Mouse (Mus musculus): ENCODE measurements at regions not wholly inside any gene's neighbourhood (a gene's known extent, or its start where the extent isn't known, plus 50 kb on each side); places are given as distances from the start of the nearest gene placed in this dataset.

DNA sequence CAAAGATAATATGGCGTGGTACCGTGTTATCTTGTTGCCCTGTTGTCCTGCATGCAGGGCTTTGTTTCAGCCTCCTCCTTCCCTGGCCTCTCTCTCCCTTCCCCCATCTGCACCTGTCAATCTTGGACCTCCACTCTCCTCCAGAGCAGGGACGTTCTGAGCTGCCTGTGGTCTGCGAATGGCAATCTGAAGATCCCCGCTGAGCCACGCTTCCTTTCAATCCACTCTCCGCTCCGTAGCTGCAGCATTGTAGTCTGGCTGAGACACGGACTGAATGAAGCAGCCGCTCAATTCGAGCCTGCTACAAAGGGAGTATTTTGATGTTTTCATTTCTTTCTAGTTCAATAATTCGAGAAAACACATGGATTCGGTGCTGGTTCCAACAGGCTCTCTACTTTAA lies 74.5 kb downstream of the Tpra1 start:
- H3K9ac ChIP-seq, result peak overlapping the region; percentile 2; the same call in 1 of the 2 replicates

GRCm38 (mm10) chr6:88976994-88977393 lies 74.9 kb downstream of the Tpra1 start:
- ATAC-seq, result no peak
- no peak for DNase-seq
- H3K9ac ChIP-seq, result no peak overlapping the region
- H3K27ac ChIP-seq (ENCODE audit: low read depth, low read length), result no peak overlapping the region; the same call in 1 of the 2 replicates
- no peak overlapping the region for H3K4me3 ChIP-seq (ENCODE audit: low read depth, low read length)
- H3K27me3 ChIP-seq (ENCODE audit: insufficient read depth, low read length), result no peaks in the 10 kb centered on the region; the same call in 1 of the 2 replicates
- 10% methylated on average over 8 of the region's 8 CpGs for WGBS
- peak overlapping the region; percentile 20; the same call in 1 of the 2 replicates for H3K4me2 ChIP-seq (ENCODE audit: low read depth)
- no peaks in the 10 kb centered on the region for H3K9me3 ChIP-seq (ENCODE audit: low read length)
- TF ChIP-seq CTCF (IDR thresholded peaks at IDR 0.05; ENCODE audit: low read depth), result no peak
- no peaks in the 10 kb centered on the region for H3K36me3 ChIP-seq (ENCODE audit: insufficient read depth)
- H3K4me1 ChIP-seq (ENCODE audit: insufficient read depth), result peaks cover 23% of the 10 kb centered on the region

More for the DNA sequence above, 74.5 kb downstream of the Tpra1 start:
- 5% methylated on average over 13 of the region's 13 CpGs for WGBS
- Histone ChIP-seq H3K27ac (ENCODE audit: low read depth, low read length) (peak overlapping the region; percentile 10; the same call in 1 of the 2 replicates), H3K9me3 (ENCODE audit: low read length) (no peaks in the 10 kb centered on the region), H3K36me3 (ENCODE audit: insufficient read depth) (no peaks in the 10 kb centered on the region), H3K4me2 (ENCODE audit: low read depth) (peak overlapping the region; percentile 20), H3K4me3 (ENCODE audit: low read depth, low read length) (no peak overlapping the region), H3K4me1 (ENCODE audit: insufficient read depth) (peaks cover 23% of the 10 kb centered on the region), H3K27me3 (ENCODE audit: insufficient read depth, low read length) (no peaks in the 10 kb centered on the region; the same call in 1 of the 2 replicates)
- TF ChIP-seq CTCF (IDR thresholded peaks at IDR 0.05; ENCODE audit: low read depth), result no peak
- DNase-seq, result peak; percentile 60
- peak; percentile 25; the same call in 1 of the 2 replicates for ATAC-seq

DNA sequence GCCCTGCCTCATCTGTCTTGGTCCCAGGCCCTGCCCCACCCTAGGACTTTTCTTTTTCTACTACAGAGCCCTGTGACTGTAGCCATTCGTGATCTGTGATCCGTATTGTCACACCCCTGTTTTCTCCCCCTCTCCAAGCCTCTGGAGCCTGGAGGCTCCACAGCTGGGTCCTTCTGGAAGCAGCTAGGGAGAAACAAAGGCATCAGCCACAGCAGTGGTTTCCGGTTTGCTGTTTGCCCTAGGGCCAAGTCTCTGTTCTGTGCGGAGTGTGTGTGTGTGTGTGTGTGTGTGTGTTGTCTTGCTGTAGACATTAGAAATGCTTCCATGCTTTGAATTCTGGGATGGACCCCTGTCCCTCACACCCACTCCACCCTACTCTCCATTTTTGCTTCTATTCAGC lies 76.9 kb downstream of the Tpra1 start:
- Histone ChIP-seq H3K4me1 (ENCODE audit: insufficient read depth) (peaks cover 28% of the 10 kb centered on the region), H3K9ac (no peak overlapping the region), H3K9me3 (ENCODE audit: low read length) (no peaks in the 10 kb centered on the region), H3K4me2 (ENCODE audit: low read depth) (no peak overlapping the region), H3K27ac (ENCODE audit: low read depth, low read length) (no peak overlapping the region), H3K4me3 (ENCODE audit: low read depth, low read length) (no peak overlapping the region), H3K36me3 (ENCODE audit: insufficient read depth) (no peaks in the 10 kb centered on the region), H3K27me3 (ENCODE audit: insufficient read depth, low read length) (no peaks in the 10 kb centered on the region; the same call in 1 of the 2 replicates)
- DNase-seq, result no peak
- no peak for TF ChIP-seq CTCF (IDR thresholded peaks at IDR 0.05; ENCODE audit: low read depth)
- WGBS, result 54% methylated on average over 4 of the region's 4 CpGs
- no peak for ATAC-seq

- no peaks in the 10 kb centered on the region for H3K9me3 ChIP-seq (ENCODE audit: low read length)
- no peak overlapping the region for H3K9ac ChIP-seq
- peaks cover 25% of the 10 kb centered on the region for H3K4me1 ChIP-seq (ENCODE audit: insufficient read depth)
- H3K36me3 ChIP-seq (ENCODE audit: insufficient read depth), result no peaks in the 10 kb centered on the region
- H3K27me3 ChIP-seq (ENCODE audit: insufficient read depth, low read length), result no peaks in the 10 kb centered on the region
- ATAC-seq, result peak; percentile 92
- TF ChIP-seq CTCF (IDR thresholded peaks at IDR 0.05; ENCODE audit: low read depth), result peak; percentile 89
- no peak overlapping the region for H3K27ac ChIP-seq (ENCODE audit: low read depth, low read length)
- DNase-seq, result peak; percentile 88
- no peak overlapping the region for H3K4me2 ChIP-seq (ENCODE audit: low read depth)
- WGBS, result 1% methylated on average over 8 of the region's 8 CpGs
- H3K4me3 ChIP-seq (ENCODE audit: low read depth, low read length), result no peak overlapping the region
Observed at GRCm38 (mm10) chr6:88980112-88980511, 78.1 kb downstream of the Tpra1 start.

- Histone ChIP-seq H3K27ac (ENCODE audit: low read depth, low read length) (no peak overlapping the region), H3K4me1 (ENCODE audit: insufficient read depth) (peaks cover 21% of the 10 kb centered on the region), H3K4me2 (ENCODE audit: low read depth) (no peak overlapping the region), H3K36me3 (ENCODE audit: insufficient read depth) (no peaks in the 10 kb centered on the region), H3K27me3 (ENCODE audit: insufficient read depth, low read length) (no peaks in the 10 kb centered on the region), H3K9me3 (ENCODE audit: low read length) (no peaks in the 10 kb centered on the region), H3K4me3 (ENCODE audit: low read depth, low read length) (no peak overlapping the region), H3K9ac (no peak overlapping the region)
- no peak for TF ChIP-seq CTCF (IDR thresholded peaks at IDR 0.05; ENCODE audit: low read depth)
- WGBS, result 4% methylated on average over 7 of the region's 7 CpGs
- DNase-seq, result peak; percentile 62
- ATAC-seq, result 0 out of 2 replicates have a peak, but pooled peaks have one; percentile 23
Observed at GRCm38 (mm10) chr6:88981544-88981943, 79.5 kb downstream of the Tpra1 start.

DNA sequence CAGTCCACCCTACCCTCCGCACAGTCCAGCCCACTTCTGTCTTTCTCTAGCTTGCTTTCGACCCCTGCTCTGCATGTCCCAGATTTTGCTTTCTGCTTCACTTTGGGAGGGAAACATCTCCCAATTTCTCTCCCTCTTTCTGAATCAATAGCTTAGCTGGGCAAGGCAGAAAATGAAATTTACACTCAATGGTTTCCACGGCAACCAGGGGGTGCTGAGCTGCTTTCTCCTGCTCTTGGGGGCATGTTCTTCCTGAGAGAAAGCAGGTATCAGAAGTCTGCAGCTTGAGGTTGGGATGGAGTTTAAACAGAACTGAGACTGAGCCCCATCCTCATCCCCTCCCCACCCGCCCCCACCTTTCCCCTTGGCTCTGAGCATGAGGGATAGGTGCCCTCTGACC lies 82.1 kb downstream of the Tpra1 start:
- TF ChIP-seq CTCF (IDR thresholded peaks at IDR 0.05; ENCODE audit: low read depth), result no peak
- no peak for ATAC-seq
- DNase-seq, result peak; percentile 67
- 59% methylated on average over 4 of the region's 4 CpGs for WGBS
- H3K27ac ChIP-seq (ENCODE audit: low read depth, low read length), result no peak overlapping the region
- no peak overlapping the region for H3K4me2 ChIP-seq (ENCODE audit: low read depth)
- no peaks in the 10 kb centered on the region for H3K27me3 ChIP-seq (ENCODE audit: insufficient read depth, low read length)
- no peaks in the 10 kb centered on the region for H3K36me3 ChIP-seq (ENCODE audit: insufficient read depth)
- H3K9me3 ChIP-seq (ENCODE audit: low read length), result no peaks in the 10 kb centered on the region
- no peak overlapping the region for H3K4me3 ChIP-seq (ENCODE audit: low read depth, low read length)
- peaks cover 13% of the 10 kb centered on the region; the same call in 1 of the 2 replicates for H3K4me1 ChIP-seq (ENCODE audit: insufficient read depth)
- no peak overlapping the region for H3K9ac ChIP-seq

DNA sequence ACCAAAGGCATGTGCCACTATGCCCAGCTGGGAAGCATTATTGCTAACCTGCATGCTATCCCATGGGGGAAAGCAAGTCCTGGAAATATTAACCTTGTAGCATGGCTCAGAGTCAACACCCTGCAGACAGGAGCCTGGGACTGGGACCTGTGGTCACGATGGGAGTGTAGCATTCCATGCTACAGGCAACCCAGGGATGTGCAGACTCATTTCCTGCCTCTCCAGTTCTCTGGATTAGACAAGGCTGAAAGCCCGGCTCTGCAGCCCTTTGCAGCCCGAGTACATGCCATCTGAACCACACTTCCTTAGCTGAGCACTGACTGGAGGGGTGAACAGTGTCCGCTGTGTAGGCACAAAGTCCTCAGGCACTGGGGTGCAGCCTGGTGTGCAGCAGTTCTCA lies 82.8 kb downstream of the Tpra1 start:
- Histone ChIP-seq H3K36me3 (ENCODE audit: insufficient read depth) (no peaks in the 10 kb centered on the region), H3K27ac (ENCODE audit: low read depth, low read length) (no peak overlapping the region), H3K9me3 (ENCODE audit: low read length) (no peaks in the 10 kb centered on the region), H3K27me3 (ENCODE audit: insufficient read depth, low read length) (no peaks in the 10 kb centered on the region), H3K4me2 (ENCODE audit: low read depth) (no peak overlapping the region), H3K4me1 (ENCODE audit: insufficient read depth) (peaks cover 13% of the 10 kb centered on the region; the same call in 1 of the 2 replicates), H3K9ac (no peak overlapping the region), H3K4me3 (ENCODE audit: low read depth, low read length) (no peak overlapping the region)
- WGBS, result 57% methylated on average over 4 of the region's 4 CpGs
- no peak for TF ChIP-seq CTCF (IDR thresholded peaks at IDR 0.05; ENCODE audit: low read depth)
- ATAC-seq (no peak), DNase-seq (no peak)
